Mouse (Mus musculus) erythroblast, embryonic 14.5 days (primary cell): Measurements from ENCODE around the gene Abca3. TPM values are rescaled to one million over a fixed set of nuclear protein-coding genes. Genes with fewer than 3 reads are reported as not detected.

Experiments
- H3K27me3 ChIP-seq: 2 replicates; pipeline ENCODE4 v1.6.1; 2012; ENCODE audit warnings: inconsistent platforms; ENCODE audit not compliant: control insufficient read depth
- H3K36me3 ChIP-seq: 2 replicates; pipeline ENCODE4 v1.6.1; 2012; ENCODE audit warnings: mild to moderate bottlenecking, inconsistent platforms; ENCODE audit not compliant: control insufficient read depth
- H3K4me1 ChIP-seq: 2 replicates; pipeline ENCODE4 v1.6.1; 2012; ENCODE audit warnings: inconsistent platforms; ENCODE audit not compliant: control insufficient read depth
- H3K4me3 ChIP-seq: replicated peaks from 2 replicates; pipeline ENCODE3; 2012; ENCODE audit warnings: moderate library complexity, mild to moderate bottlenecking, inconsistent platforms
- H3K9me3 ChIP-seq: 2 replicates; pipeline ENCODE4 v1.6.1; 2012; ENCODE audit warnings: low read length, inconsistent platforms, mixed read lengths; ENCODE audit not compliant: control insufficient read depth
- GATA1 ChIP-seq: IDR thresholded peaks from 2 replicates; pipeline ENCODE4 v1.6.1; 2012; ENCODE audit warnings: low read length, inconsistent platforms, mixed read lengths
- TAL1 ChIP-seq: IDR thresholded peaks from 3 replicates; pipeline ENCODE4 v1.6.1; 2012; ENCODE audit warnings: low read length, inconsistent platforms, mixed read lengths
- polyA plus RNA-seq: library from polyadenylated mRNA; stranded (reverse); fragments of >175 nt; gene quantifications from 2 replicates; pipeline ENCODE4 v1.2.3, GENCODE M21; 2012

Abca3 gene
- polyA plus RNA-seq, 1 experiment: 1.7 TPM

GRCm38 (mm10) chr17:24365863-24366262 lies 14.1 kb downstream of the Abca3 start:
- Histone ChIP-seq H3K9me3 (no peaks in the 10 kb centered on the region), H3K27me3 (no peaks in the 10 kb centered on the region), H3K4me3 (no peak overlapping the region), H3K36me3 (peaks cover 85% of the 10 kb centered on the region), H3K4me1 (peaks cover 1% of the 10 kb centered on the region; the same call in 1 of the 2 replicates)
- no peak for TF ChIP-seq TAL1
- TF ChIP-seq GATA1: no peak

- H3K36me3 ChIP-seq: peaks cover 94% of the 10 kb centered on the region
- no peak for TF ChIP-seq TAL1
- no peak for TF ChIP-seq GATA1
- no peak overlapping the region for H3K4me3 ChIP-seq
- H3K27me3 ChIP-seq: no peaks in the 10 kb centered on the region
- H3K4me1 ChIP-seq: peaks cover 18% of the 10 kb centered on the region
- no peaks in the 10 kb centered on the region for H3K9me3 ChIP-seq
These were observed 23.5 kb downstream of the Abca3 start for GRCm38 (mm10) chr17:24375094-24375712.

GRCm38 (mm10) chr17:24375886-24376285 lies 24.1 kb downstream of the Abca3 start:
- Histone ChIP-seq H3K36me3 (peaks cover 92% of the 10 kb centered on the region), H3K4me1 (peaks cover 18% of the 10 kb centered on the region), H3K4me3 (no peak overlapping the region), H3K9me3 (no peaks in the 10 kb centered on the region), H3K27me3 (no peaks in the 10 kb centered on the region)
- TF ChIP-seq GATA1 (no peak), TAL1 (no peak)

GRCm38 (mm10) chr17:24378496-24378895 lies 26.7 kb downstream of the Abca3 start:
- H3K4me3 ChIP-seq: no peak overlapping the region
- H3K9me3 ChIP-seq: no peaks in the 10 kb centered on the region
- peaks cover 90% of the 10 kb centered on the region for H3K36me3 ChIP-seq
- TF ChIP-seq TAL1: no peak
- no peak for TF ChIP-seq GATA1
- peaks cover 18% of the 10 kb centered on the region for H3K4me1 ChIP-seq
- no peaks in the 10 kb centered on the region for H3K27me3 ChIP-seq

GRCm38 (mm10) chr17:24383789-24384188 lies 32.0 kb downstream of the Abca3 start:
- Histone ChIP-seq H3K4me3 (no peak overlapping the region), H3K9me3 (no peaks in the 10 kb centered on the region), H3K27me3 (no peaks in the 10 kb centered on the region), H3K36me3 (peaks cover 91% of the 10 kb centered on the region), H3K4me1 (no peaks in the 10 kb centered on the region; the same call in 1 of the 2 replicates)
- TF ChIP-seq GATA1 (no peak), TAL1 (no peak)

- Histone ChIP-seq H3K27me3 (no peaks in the 10 kb centered on the region), H3K4me3 (no peak overlapping the region), H3K4me1 (no peaks in the 10 kb centered on the region; the same call in 1 of the 2 replicates), H3K9me3 (no peaks in the 10 kb centered on the region), H3K36me3 (peaks cover 94% of the 10 kb centered on the region)
- TF ChIP-seq TAL1 (no peak), GATA1 (no peak)
These were observed 37.0 kb downstream of the Abca3 start for GRCm38 (mm10) chr17:24388711-24389110.

GRCm38 (mm10) chr17:24389865-24390264 lies 38.1 kb downstream of the Abca3 start:
- Histone ChIP-seq H3K4me1 (no peaks in the 10 kb centered on the region; the same call in 1 of the 2 replicates), H3K36me3 (peaks cover 89% of the 10 kb centered on the region), H3K9me3 (no peaks in the 10 kb centered on the region), H3K27me3 (no peaks in the 10 kb centered on the region), H3K4me3 (no peak overlapping the region)
- TF ChIP-seq GATA1: no peak
- no peak for TF ChIP-seq TAL1

- Histone ChIP-seq H3K4me1 (no peaks in the 10 kb centered on the region), H3K4me3 (no peak overlapping the region), H3K9me3 (no peaks in the 10 kb centered on the region), H3K36me3 (peaks cover 86% of the 10 kb centered on the region), H3K27me3 (no peaks in the 10 kb centered on the region)
- TF ChIP-seq GATA1 (no peak), TAL1 (no peak)
These were observed 39.4 kb downstream of the Abca3 start for GRCm38 (mm10) chr17:24391149-24391548.

- peaks cover 87% of the 10 kb centered on the region for H3K36me3 ChIP-seq
- H3K9me3 ChIP-seq: no peaks in the 10 kb centered on the region
- no peaks in the 10 kb centered on the region for H3K27me3 ChIP-seq
- no peak overlapping the region for H3K4me3 ChIP-seq
- TF ChIP-seq TAL1 (no peak), GATA1 (no peak)
- peaks cover 2% of the 10 kb centered on the region; the same call in 1 of the 2 replicates for H3K4me1 ChIP-seq
These were observed 41.8 kb downstream of the Abca3 start for GRCm38 (mm10) chr17:24393527-24393926.

GRCm38 (mm10) chr17:24394456-24394855 lies 42.7 kb downstream of the Abca3 start:
- Histone ChIP-seq H3K4me1 (peaks cover 2% of the 10 kb centered on the region; the same call in 1 of the 2 replicates), H3K9me3 (no peaks in the 10 kb centered on the region), H3K27me3 (no peaks in the 10 kb centered on the region), H3K4me3 (no peak overlapping the region), H3K36me3 (peaks cover 87% of the 10 kb centered on the region)
- TF ChIP-seq GATA1 (no peak), TAL1 (no peak)
